Mouse (Mus musculus) CD4-positive, CD25-positive, alpha-beta regulatory T cell, adult 2 months (primary cell): Measurements from ENCODE around the gene Bco2.
A peak's percentile ranks its signal among the peaks of the same experiment; 100 is the strongest.

Experiments
- DNase-seq: peaks from one replicate; pipeline ENCODE4 v3.0.0-alpha.2; 2012; ENCODE audit warnings: low read depth, low spot score

Gene Bco2

GRCm38 (mm10) chr9:50518781-50519180 lies 36.2 kb downstream of the Bco2 start:
- peak; percentile 54 for DNase-seq

DNA sequence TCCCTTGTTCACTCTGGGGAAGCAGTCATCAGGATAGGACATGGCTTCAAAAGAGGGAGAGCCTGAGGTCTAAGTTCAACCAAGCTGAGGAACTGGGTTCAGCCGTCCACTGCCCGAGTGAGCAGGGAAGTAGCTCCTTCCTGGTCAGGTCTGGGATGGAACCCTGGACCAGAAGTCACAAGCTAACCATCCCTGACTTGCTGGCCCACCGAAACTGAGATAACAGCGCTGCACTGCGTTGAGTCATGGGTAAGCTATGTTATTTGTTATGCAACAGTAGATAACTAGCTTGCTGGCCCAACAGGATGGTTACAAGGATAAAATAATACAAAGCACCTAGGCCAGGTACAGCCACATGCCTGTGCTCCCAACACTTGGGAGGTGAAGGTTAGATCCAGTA lies 39.5 kb downstream of the Bco2 start:
- DNase-seq, result no peak

- DNase-seq, result no peak
These were observed 47.4 kb downstream of the Bco2 start for GRCm38 (mm10) chr9:50507570-50507969.

- no peak for DNase-seq
These were observed 49.6 kb downstream of the Bco2 start for GRCm38 (mm10) chr9:50505405-50505804.

- no peak for DNase-seq
These were observed 52.0 kb downstream of the Bco2 start for GRCm38 (mm10) chr9:50502949-50503348.

- DNase-seq, result peak; percentile 67
These were observed 53.9 kb downstream of the Bco2 start for GRCm38 (mm10) chr9:50500974-50501501.

DNA sequence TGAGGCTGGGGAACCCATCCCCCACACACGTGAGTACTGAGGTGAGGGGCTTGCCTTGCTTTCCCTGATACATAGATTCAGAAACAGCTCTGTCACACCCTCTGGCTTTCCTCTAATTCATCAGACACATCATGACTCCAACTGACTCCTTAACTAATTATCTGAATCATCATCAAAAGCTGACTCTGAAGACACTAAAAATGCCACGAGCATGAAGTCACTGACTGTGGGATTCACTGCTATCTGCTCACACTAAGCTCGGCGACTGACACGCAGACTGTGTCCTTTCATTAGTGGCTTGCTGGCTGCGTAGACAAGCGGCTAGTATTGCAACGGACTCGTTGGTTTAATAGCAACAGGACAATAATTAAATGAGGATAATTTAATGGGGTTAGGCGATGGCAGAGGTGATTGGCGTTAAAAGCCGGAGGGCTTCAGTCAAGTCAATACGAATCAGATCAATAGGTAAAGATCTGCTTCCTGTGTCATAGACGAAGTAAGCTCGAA lies 54.5 kb downstream of the Bco2 start:
- DNase-seq, result no peak

DNA sequence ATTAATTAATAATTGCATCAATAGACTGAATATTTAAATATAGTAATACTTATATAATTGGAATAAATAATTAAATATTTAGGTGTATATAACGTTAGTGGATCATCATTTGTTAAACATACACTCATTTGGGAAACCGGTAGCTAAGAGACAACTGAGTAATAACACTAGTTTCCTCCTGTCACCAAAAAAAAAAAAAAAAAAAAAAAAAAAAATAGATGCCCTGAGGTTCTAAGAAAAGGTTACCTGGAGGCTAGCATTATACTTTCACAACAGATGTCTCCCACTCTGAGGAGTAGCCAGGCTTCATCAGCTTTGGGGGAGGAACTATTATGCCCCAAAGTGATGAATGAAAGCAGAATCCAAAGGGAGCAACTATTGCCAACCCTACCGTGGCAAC lies 55.2 kb downstream of the Bco2 start:
- DNase-seq, result no peak

DNA sequence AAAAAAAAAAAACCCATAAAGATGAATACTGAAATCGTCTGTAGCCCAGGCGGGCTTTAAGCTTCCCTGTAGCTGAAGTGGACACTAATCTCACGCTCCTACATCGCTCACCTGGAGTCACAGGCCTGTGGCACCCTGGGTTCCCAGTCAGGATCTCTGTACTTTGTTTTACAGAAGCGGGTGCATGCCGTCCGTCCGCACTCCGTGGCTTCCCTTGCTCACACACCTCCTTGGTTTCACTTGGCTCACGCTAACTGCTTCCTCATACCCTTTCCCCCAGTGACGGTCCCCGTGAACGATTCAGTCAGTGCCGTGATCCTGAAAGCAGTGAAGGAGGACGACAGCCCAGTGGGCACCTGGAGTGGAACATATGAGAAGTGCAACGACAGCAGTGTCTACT lies 56.2 kb downstream of the Bco2 start:
- peak; percentile 14 for DNase-seq

- DNase-seq, result no peak
These were observed 57.4 kb downstream of the Bco2 start for GRCm38 (mm10) chr9:50497536-50497935.

DNA sequence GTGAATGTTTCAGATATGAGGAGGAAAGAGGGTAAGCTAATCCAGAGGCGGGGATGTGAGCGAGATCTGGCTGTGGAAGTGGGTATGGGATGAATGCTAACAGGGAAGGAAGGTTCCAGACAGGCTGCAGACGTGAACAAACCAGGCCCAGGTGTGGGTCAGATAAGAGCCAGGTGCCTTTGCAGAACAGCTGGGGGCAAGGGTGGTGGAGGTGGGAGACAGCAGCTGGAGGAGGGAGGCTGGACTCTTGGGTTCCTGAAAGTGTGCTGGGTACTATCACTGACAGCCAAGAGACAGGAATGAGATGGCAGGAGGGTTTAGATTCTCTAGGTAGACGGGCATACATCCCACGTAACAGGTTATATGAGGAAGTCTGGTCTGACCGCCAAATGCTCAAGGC lies 57.9 kb downstream of the Bco2 start:
- no peak for DNase-seq

DNA sequence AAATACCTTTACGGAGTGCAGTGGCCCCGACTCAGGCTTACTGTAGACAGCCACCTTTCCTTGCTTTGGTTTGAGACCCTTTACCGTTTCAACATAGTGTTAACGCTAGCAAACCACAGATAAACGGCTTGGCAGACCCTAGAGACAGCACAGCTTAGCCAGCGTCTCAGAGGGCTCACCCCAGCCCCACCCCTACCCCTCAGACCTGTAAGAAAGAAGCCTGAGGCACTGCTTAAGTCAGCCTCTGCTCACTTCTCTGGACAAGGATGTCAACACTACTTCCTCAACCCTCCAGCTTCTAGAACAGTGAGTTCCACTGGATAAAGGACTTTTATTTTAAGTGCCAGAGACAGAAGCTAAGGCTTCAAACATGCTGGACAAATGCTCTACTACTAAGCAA lies 58.4 kb downstream of the Bco2 start:
- DNase-seq, result no peak

DNA sequence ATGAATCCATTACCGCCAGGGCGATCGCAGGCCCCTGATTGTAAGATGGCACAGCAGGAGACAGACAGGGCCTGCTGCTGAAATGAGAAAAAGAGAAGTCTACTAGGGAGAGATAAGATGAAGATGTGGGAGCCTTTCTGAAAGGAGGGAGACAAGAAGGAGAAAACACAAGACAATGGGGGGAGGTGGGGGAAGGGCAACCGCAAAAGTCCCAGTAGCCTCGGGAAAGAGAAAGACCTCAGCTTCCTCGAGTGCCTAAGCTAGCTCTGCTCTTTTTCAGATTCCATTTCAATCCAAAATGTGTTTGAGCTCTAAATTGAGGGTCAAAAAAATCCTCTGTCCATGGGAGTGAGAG lies 58.9 kb downstream of the Bco2 start:
- DNase-seq, result no peak

DNA sequence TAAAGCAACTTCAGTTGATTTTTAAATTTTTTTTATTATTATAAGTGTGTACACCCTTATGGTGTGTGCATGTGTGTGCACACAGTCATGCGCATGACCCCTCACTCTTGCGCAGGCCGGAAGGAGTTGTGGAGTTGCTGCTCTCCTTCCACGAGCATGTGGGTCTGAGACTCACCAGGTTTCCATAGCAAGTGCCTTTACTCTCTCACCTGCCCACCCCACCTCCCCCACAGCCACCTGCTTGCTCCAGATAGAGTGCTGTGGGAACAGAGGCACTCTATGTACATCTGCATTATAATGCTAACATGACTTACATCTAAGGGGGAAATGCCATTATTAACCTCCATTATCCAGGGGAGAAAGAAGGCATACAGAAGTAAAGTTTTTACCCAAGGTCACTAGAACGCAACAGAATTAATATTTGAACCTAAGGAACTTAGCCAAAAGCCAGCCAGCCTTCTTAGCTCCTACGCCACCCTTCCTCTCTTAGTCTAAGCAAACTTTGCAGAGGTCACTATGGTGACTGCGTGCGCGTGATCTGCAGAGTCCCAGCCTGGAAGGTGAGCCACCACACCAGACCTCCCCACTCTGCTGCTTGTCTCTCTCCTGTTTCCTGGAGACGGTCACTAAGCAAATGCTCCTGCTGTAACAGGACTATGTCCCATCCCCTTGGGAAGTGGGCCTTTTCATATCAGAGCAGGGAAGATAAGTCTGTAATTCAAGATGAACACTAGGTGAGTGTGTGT lies 59.4 kb downstream of the Bco2 start:
- DNase-seq, result no peak

- DNase-seq, result no peak
These were observed 60.7 kb downstream of the Bco2 start, which contains the start of gene Plet1 for GRCm38 (mm10) chr9:50494311-50494710. TSS of gene Plet1 (plus strand) at chr9:50494525.

DNA sequence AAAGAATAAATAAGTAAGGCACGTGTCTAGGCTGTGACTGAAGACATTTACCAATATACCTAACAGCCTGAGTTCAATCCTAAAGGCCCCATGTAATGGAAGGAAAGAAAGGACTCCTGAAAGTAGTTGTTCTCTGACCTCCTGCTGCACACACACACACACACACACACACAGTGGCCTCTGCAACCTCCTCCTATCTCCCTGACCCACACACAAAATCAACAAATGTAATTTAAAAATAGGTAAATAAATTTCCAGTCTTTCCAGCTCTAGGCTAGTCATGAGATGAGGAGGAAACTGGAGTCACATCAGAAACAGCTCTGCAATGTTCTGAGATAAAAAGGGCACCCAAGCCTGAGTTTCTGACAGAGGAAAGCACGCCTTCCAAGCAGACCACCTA lies 61.2 kb downstream of the Bco2 start:
- no peak for DNase-seq

DNA sequence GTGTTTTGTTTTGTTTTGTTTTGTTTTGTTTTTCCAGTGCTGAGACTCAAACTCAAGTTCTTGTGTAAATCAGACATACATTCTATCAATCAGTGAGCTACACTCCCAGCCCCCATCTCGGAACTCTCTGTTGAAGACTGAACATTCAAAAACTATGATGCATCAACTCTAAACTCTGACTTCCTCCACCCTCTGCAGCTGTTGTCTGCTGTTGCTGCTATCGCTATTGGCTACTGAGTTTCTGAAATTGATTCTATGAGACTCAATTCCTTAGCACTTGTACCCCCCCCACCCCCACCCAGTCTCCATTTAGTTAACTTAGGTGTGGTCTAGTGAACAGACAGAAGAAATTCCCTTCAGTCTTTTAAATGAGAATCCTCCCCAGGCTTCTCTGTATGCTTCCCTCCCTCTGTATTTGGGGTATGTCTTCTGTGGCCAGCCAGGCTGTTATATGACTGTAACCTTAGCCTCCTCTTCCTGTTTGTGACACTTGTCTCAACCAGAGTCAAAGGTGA lies 63.4 kb downstream of the Bco2 start:
- peak; percentile 15 for DNase-seq

GRCm38 (mm10) chr9:50490836-50491235 lies 64.1 kb downstream of the Bco2 start:
- no peak for DNase-seq

GRCm38 (mm10) chr9:50485521-50485920 lies 69.5 kb downstream of the Bco2 start:
- DNase-seq, result no peak
